8 mouse cellular contexts compared by ENCODE assay signal in genomic region chr14:119098851-119099569, GRCm38 (mm10). TPM values are rescaled to one million over a fixed set of nuclear protein-coding genes. Genes with fewer than 3 reads are reported as not detected.
DNase-seq lines count a peak whose midpoint lies in the region; ATAC-seq and TF ChIP-seq lines count a peak whose summit lies in the region.

TSS of gene Uggt2 (minus strand) at chr14:119099430.

- no peaks in the 10 kb centered on the region for H3K9me3 ChIP-seq in ES-Bruce4 (replicated peaks; ENCODE audit: control insufficient read depth, insufficient read depth, low read length, poor library complexity, severe bottlenecking)
- no peaks in the 10 kb centered on the region for H3K9me3 ChIP-seq in forebrain, embryonic 12.5 days
- no peaks in the 10 kb centered on the region for H3K9me3 ChIP-seq in heart, embryonic 14.5 days (ENCODE audit: control insufficient read depth, low read length)
- no peaks in the 10 kb centered on the region for H3K9me3 ChIP-seq in midbrain, postnatal 0 days (ENCODE audit: low read length)

- no peak within 1 kb of the TSS for H3K27ac ChIP-seq in ES-Bruce4 (ENCODE audit: insufficient read depth, low read length)
- no peak within 1 kb of the TSS for H3K27ac ChIP-seq in brown adipose tissue, adult 24 weeks (replicated peaks; ENCODE audit: low read depth, low read length)
- H3K27ac ChIP-seq in forebrain, embryonic 12.5 days, result peak within 1 kb of the TSS; percentile 80
- peak within 1 kb of the TSS in 1 of 2 experiments; percentile 50; a peak in 2 of 4 replicates for H3K27ac ChIP-seq in heart, embryonic 14.5 days (replicated peaks in 1 of 2; ENCODE audit: control insufficient read depth in 1 of 2, insufficient read depth in 1 of 2, low read depth in 2 of 2, low read length in 2 of 2)
- H3K27ac ChIP-seq in liver, adult 2 months (replicated peaks; ENCODE audit: insufficient read depth, low read depth, low read length), result no peak within 1 kb of the TSS
- peak within 1 kb of the TSS; percentile 83 for H3K27ac ChIP-seq in midbrain, postnatal 0 days (ENCODE audit: low read depth, low read length)
- H3K27ac ChIP-seq in testis, adult 2 months (ENCODE audit: control insufficient read depth, insufficient read depth, low read depth, low read length), result peak within 1 kb of the TSS; percentile 94

- peak within 1 kb of the TSS; percentile 90 for H3K4me3 ChIP-seq in ES-Bruce4 (ENCODE audit: low read depth, low read length)
- peak within 1 kb of the TSS; percentile 61 for H3K4me3 ChIP-seq in brown adipose tissue, adult 24 weeks (ENCODE audit: insufficient read depth, low read depth, low read length)
- peak within 1 kb of the TSS; percentile 84 for H3K4me3 ChIP-seq in forebrain, embryonic 12.5 days (replicated peaks)
- peak within 1 kb of the TSS; percentile 70 to 89 for H3K4me3 ChIP-seq in heart, embryonic 14.5 days (ENCODE audit: control insufficient read depth in 1 of 2, insufficient read depth in 1 of 2, low read depth in 1 of 2, low read length in 2 of 2)
- peak within 1 kb of the TSS; percentile 55 for H3K4me3 ChIP-seq in liver, adult 2 months (ENCODE audit: insufficient read depth, low read depth, low read length)
- H3K4me3 ChIP-seq in midbrain, postnatal 0 days (ENCODE audit: low read depth, low read length), result peak within 1 kb of the TSS; percentile 85
- H3K4me3 ChIP-seq in testis, adult 2 months (ENCODE audit: control insufficient read depth, low read depth, low read length), result peak within 1 kb of the TSS; percentile 97

- peak within 1 kb of the TSS; percentile 71 for H3K4me2 ChIP-seq in forebrain, embryonic 12.5 days
- H3K4me2 ChIP-seq in heart, embryonic 14.5 days (ENCODE audit: low read length), result peak within 1 kb of the TSS; percentile 81
- peak within 1 kb of the TSS; percentile 79 for H3K4me2 ChIP-seq in midbrain, postnatal 0 days (ENCODE audit: low read depth, low read length, poor library complexity, severe bottlenecking)

- no peaks in the 10 kb centered on the region for H3K79me2 ChIP-seq in liver, adult 2 months (ENCODE audit: control insufficient read depth, insufficient read depth, low read length)

- WGBS in forebrain, embryonic 12.5 days, result under 1% methylated on average over 71 of the region's 72 CpGs
- WGBS in heart, embryonic 14.5 days, result under 1% methylated on average over 68 of the region's 72 CpGs
- 2% methylated on average over 70 of the region's 72 CpGs for WGBS in liver, adult 2 months
- WGBS in midbrain, postnatal 0 days, result under 1% methylated on average over 69 of the region's 72 CpGs

- H3K36me3 ChIP-seq in ES-Bruce4 (ENCODE audit: control insufficient read depth, insufficient read depth, low read length, poor library complexity, severe bottlenecking), result no peaks in the 10 kb centered on the region
- 0 out of 2 replicates have a peak, but pooled peaks cover 3% of the 10 kb centered on the region for H3K36me3 ChIP-seq in forebrain, embryonic 12.5 days (replicated peaks)
- H3K36me3 ChIP-seq in heart, embryonic 14.5 days (ENCODE audit: control insufficient read depth, insufficient read depth, low read length), result 0 out of 2 replicates have a peak, but pooled peaks cover 3% of the 10 kb centered on the region
- H3K36me3 ChIP-seq in liver, adult 2 months (ENCODE audit: control insufficient read depth, insufficient read depth, low read length), result no peaks in the 10 kb centered on the region
- H3K36me3 ChIP-seq in midbrain, postnatal 0 days (ENCODE audit: insufficient read depth, low read length), result no peaks in the 10 kb centered on the region
- no peaks in the 10 kb centered on the region for H3K36me3 ChIP-seq in testis, adult 2 months (ENCODE audit: control insufficient read depth, insufficient read depth, low read length)

- DNase-seq in kidney, postnatal 14 days, result peak; percentile 86
- peak; percentile 8 for DNase-seq in liver, adult 2 months (ENCODE audit: extremely low read depth, low read depth, low spot score)
- peak; percentile 92 for DNase-seq in midbrain, postnatal 0 days (ENCODE audit: low spot score)

- no peak for TF ChIP-seq POLR2A in ES-Bruce4 (IDR thresholded peaks at IDR 0.05; ENCODE audit: insufficient read depth, low read length)
- TF ChIP-seq POLR2A in liver, adult 2 months (IDR thresholded peaks at IDR 0.05; ENCODE audit: extremely low read depth, insufficient read depth, low read length), result no peak
- peak; percentile 76 for TF ChIP-seq POLR2A in testis, adult 2 months (IDR thresholded peaks at IDR 0.05; ENCODE audit: control insufficient read depth, low read depth, low read length)

- no peaks in the 10 kb centered on the region for H3K27me3 ChIP-seq in ES-Bruce4 (ENCODE audit: control insufficient read depth, insufficient read depth, low read length, poor library complexity, severe bottlenecking)
- no peaks in the 10 kb centered on the region for H3K27me3 ChIP-seq in forebrain, embryonic 12.5 days
- H3K27me3 ChIP-seq in heart, embryonic 14.5 days (ENCODE audit: control insufficient read depth, insufficient read depth, low read length), result no peaks in the 10 kb centered on the region
- H3K27me3 ChIP-seq in liver, adult 2 months (ENCODE audit: control insufficient read depth, insufficient read depth, low read length), result no peaks in the 10 kb centered on the region
- H3K27me3 ChIP-seq in midbrain, postnatal 0 days (ENCODE audit: insufficient read depth, low read length), result no peaks in the 10 kb centered on the region
- H3K27me3 ChIP-seq in testis, adult 2 months (ENCODE audit: control insufficient read depth, insufficient read depth, low read length), result no peaks in the 10 kb centered on the region

- peak; percentile 50 for TF ChIP-seq CTCF in ES-Bruce4 (IDR thresholded peaks at IDR 0.05; ENCODE audit: low read depth, low read length)
- TF ChIP-seq CTCF in liver, adult 2 months (IDR thresholded peaks at IDR 0.05; ENCODE audit: low read depth, low read length), result peak; percentile 52
- peak; percentile 77 for TF ChIP-seq CTCF in midbrain, postnatal 0 days (IDR thresholded peaks at IDR 0.05)
- peak; percentile 51; the same call in 1 of the 2 replicates for TF ChIP-seq CTCF in testis, adult 2 months (IDR thresholded peaks at IDR 0.05; ENCODE audit: control insufficient read depth, insufficient read depth, insufficient replicate concordance, low read depth, low read length)

- peak; percentile 96 for ATAC-seq in forebrain, embryonic 12.5 days (ENCODE audit: low FRiP score)
- peak; percentile 83 for ATAC-seq in heart, embryonic 14.5 days (ENCODE audit: insufficient number of reproducible peaks, insufficient read depth, low FRiP score, low read depth)
- ATAC-seq in midbrain, postnatal 0 days (ENCODE audit: low FRiP score), result peak; percentile 96

- peaks cover 2% of the 10 kb centered on the region for H3K4me1 ChIP-seq in ES-Bruce4 (ENCODE audit: control insufficient read depth, insufficient read depth, low read length)
- no peaks in the 10 kb centered on the region for H3K4me1 ChIP-seq in brown adipose tissue, adult 24 weeks (ENCODE audit: control insufficient read depth, insufficient read depth, insufficient read length, low read length)
- peaks cover 14% of the 10 kb centered on the region for H3K4me1 ChIP-seq in forebrain, embryonic 12.5 days
- no peaks in the 10 kb centered on the region; a peak in 1 of 4 replicates for H3K4me1 ChIP-seq in heart, embryonic 14.5 days (ENCODE audit: control insufficient read depth in 2 of 2, insufficient read depth in 2 of 2, low read length in 2 of 2)
- H3K4me1 ChIP-seq in liver, adult 2 months (ENCODE audit: control insufficient read depth, insufficient read depth, low read length), result no peaks in the 10 kb centered on the region
- peaks cover 7% of the 10 kb centered on the region; the same call in 1 of the 2 replicates for H3K4me1 ChIP-seq in midbrain, postnatal 0 days (ENCODE audit: insufficient read depth, low read length)
- H3K4me1 ChIP-seq in testis, adult 2 months (ENCODE audit: control insufficient read depth, insufficient read depth, low read length), result peaks cover 4% of the 10 kb centered on the region

- peak within 1 kb of the TSS; percentile 73 for H3K9ac ChIP-seq in ES-Bruce4 (ENCODE audit: low read depth, poor library complexity, severe bottlenecking)
- H3K9ac ChIP-seq in forebrain, embryonic 12.5 days, result peak within 1 kb of the TSS; percentile 91
- H3K9ac ChIP-seq in heart, embryonic 14.5 days (ENCODE audit: low read length), result peak within 1 kb of the TSS; percentile 83
- peak within 1 kb of the TSS; percentile 41 for H3K9ac ChIP-seq in liver, adult 2 months (ENCODE audit: low read depth, low read length)
- peak within 1 kb of the TSS; percentile 83 for H3K9ac ChIP-seq in midbrain, postnatal 0 days (replicated peaks; ENCODE audit: low read length, poor library complexity, severe bottlenecking)

- peak; percentile 26; the same call in 1 of the 2 replicates for TF ChIP-seq EP300 in ES-Bruce4 (IDR thresholded peaks at IDR 0.05; ENCODE audit: insufficient read depth, low read depth, low read length)

RNA-seq across cellular contexts. Expression of gene Uggt2, which starts in this region (rescaled TPM):
- polyA plus RNA-seq in ES-Bruce4 (2011; ENCODE audit: insufficient read depth, insufficient read length, low read depth, missing spikeins), result 42.5 and 47.4 TPM in 2 replicates
- polyA plus RNA-seq in brown adipose tissue, adult 24 weeks (2012; ENCODE audit: insufficient read depth, insufficient read length, missing spikeins), result 5.8 and 21.4 TPM in 2 replicates
- polyA plus RNA-seq in forebrain, embryonic 12.5 days (2016; fragmentation: Nextera tagmentation; extraction: Ambion mirVana), result 20.4 and 25.8 TPM in 2 replicates
- 9.2 and 10.4 TPM in 2 replicates for polyA plus RNA-seq in heart, embryonic 14.5 days (2014; fragmentation: Nextera tagmentation; extraction: Ambion mirVana)
- 3.0 and 3.6 TPM in 2 replicates for total RNA-seq in liver, adult 2 months (2014; rRNA removed)
- 0.52 and 0.98 TPM in 2 replicates for polyA plus RNA-seq in liver, adult 2 months (2012; rRNA removed)
- 24.0 and 31.0 TPM in 2 replicates for total RNA-seq in midbrain, postnatal 0 days (2014; rRNA removed)
- polyA plus RNA-seq in midbrain, postnatal 0 days (2015; fragmentation: Nextera tagmentation; extraction: Ambion mirVana), result 10.0 and 12.6 TPM in 2 replicates
- 13.7 and 18.9 TPM in 2 replicates for polyA plus RNA-seq in testis, adult 2 months (2012; rRNA removed)

Comparison
In these comparisons a context has a peak if more than half of its experiments do, and no peak if none do; other contexts are left out.
1. H3K27ac ChIP-seq: peak in forebrain, embryonic 12.5 days (single experiment), midbrain, postnatal 0 days (single experiment) and testis, adult 2 months (single experiment); none in ES-Bruce4 (single experiment), brown adipose tissue, adult 24 weeks (single experiment) and liver, adult 2 months (single experiment).
2. H3K9ac ChIP-seq: peak in every context shown above with its lines; median percentile 91 in forebrain, embryonic 12.5 days; 83 in heart, embryonic 14.5 days; 83 in midbrain, postnatal 0 days; 73 in ES-Bruce4; 41 in liver, adult 2 months.
3. DNase-seq: peak in every context shown above with its lines; median percentile 92 in midbrain, postnatal 0 days; 86 in kidney, postnatal 14 days; 8 in liver, adult 2 months.
4. Peak in every context shown above with its lines, with median percentiles within 50 percentile points of each other: H3K4me3 ChIP-seq, CTCF ChIP-seq, ATAC-seq and H3K4me2 ChIP-seq.